Mouse (Mus musculus): ENCODE measurements around the gene Nfya.

Gene Nfya

GRCm38 (mm10) chr17:48340267-48340666, 69.4 kb downstream of the Nfya start:
- DNase-seq = peak; percentile 24
